Mouse (Mus musculus) E14TG2a.4 (cell line): Measurements from ENCODE around the gene Fgd2.

Source experiments
- CTCF ChIP-seq: conservative IDR thresholded peaks from 2 replicates; pipeline ENCODE4 v1.5.1; 2014; ENCODE audit warnings: low read length
- POU5F1 ChIP-seq: IDR thresholded peaks from 2 replicates; pipeline ENCODE4 v1.6.1; 2014; ENCODE audit warnings: low read length, borderline replicate concordance

DNA sequence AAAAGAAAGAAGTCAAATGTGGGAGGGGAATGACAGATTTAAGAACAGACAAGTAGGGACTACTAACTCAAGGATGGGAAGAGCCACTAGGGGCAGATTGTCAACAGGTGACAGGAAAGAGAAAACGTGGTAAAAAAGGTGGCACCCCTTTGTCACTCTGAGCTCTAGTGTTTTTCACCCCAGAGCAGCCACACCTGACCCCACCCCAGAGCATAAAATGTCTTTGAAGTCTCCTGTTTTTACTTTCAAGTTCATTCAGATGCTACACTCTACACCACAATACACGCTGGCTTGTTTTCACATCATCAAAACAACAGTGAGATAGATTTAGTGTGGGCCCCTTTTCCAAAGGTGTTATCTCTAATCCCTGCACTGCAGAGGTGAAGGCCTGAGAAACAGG, 68.1 kb downstream of the Fgd2 start:
- TF ChIP-seq CTCF (no peak), POU5F1 (no peak)
